Mouse (Mus musculus) layer of hippocampus, adult 11-12 months (tissue): ENCODE measurements around the gene Scrt2.
"Not testable (repeated sequence)": the region's sequence is repeated elsewhere in the genome, so short reads cannot be mapped to it uniquely, and the experiment has no call there.

ENCODE experiments used
- DNase-seq: peaks from one replicate; pipeline ENCODE4 v3.0.0; 2022; ENCODE audit warnings: low spot score

Scrt2 gene

DNA sequence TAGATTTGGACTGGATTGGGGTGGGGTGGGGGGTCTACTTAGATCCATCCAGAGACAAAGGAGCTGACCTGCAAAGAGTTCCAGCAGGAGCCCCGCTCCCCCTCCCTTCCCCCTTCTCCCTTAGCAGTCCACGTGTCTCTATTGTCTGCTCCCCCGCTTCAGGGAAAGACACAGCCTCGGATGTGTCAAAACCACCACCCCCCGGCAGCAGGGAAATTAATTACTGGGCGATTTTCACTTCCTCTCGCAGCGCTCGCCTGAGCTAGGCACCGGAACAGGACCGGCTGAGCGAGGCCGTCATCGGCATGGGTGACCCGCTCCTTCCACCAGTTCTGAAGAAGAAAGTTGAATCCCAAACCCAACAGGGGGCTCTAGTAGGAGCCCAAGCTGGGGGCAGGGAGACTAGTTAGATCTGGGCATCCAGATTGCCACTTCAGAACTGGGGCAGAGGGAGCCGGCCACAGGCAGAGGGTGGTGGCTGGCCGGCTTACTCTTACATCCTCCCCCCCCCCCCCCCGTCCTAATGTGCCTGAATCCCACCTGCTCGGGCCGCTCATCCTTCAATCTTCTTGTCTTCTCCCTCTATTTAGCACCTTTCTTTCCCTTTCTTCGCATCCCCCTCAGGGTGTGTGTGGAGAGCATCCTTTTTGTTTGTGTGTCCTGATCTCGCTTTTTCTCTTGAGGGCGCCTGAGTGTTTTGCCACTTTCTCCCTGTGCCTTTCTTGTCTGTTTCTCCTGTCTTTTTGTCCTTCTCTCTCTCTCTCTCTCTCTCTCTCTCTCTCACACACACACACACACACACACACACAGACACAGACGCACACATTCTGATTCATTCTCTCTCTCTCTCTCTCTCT lies at the start of gene Scrt2:
TSS of gene Scrt2 (plus strand) at position 845 of the 857 bp plus-strand sequence.
- no peak for DNase-seq

DNA sequence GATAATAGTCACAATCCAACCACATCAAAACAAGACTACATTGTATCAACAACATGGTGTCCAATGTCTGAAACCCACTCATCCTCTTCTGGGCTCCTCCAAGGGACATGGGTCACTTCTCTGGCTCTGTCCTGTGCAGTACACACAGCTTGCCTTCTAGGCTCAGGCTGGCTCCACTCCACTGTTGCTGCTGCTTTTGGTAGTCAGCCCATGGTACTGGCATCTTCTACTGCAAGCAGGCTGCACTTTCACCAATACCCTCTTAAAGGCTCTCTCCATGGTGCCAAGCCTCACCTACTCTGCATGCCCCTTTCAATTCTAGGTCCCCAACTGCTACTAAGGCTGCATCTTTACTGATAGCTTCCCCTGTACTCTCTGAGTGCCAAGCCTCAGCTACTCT lies 41.2 kb upstream of the Scrt2 start:
- DNase-seq, result no peak

DNA sequence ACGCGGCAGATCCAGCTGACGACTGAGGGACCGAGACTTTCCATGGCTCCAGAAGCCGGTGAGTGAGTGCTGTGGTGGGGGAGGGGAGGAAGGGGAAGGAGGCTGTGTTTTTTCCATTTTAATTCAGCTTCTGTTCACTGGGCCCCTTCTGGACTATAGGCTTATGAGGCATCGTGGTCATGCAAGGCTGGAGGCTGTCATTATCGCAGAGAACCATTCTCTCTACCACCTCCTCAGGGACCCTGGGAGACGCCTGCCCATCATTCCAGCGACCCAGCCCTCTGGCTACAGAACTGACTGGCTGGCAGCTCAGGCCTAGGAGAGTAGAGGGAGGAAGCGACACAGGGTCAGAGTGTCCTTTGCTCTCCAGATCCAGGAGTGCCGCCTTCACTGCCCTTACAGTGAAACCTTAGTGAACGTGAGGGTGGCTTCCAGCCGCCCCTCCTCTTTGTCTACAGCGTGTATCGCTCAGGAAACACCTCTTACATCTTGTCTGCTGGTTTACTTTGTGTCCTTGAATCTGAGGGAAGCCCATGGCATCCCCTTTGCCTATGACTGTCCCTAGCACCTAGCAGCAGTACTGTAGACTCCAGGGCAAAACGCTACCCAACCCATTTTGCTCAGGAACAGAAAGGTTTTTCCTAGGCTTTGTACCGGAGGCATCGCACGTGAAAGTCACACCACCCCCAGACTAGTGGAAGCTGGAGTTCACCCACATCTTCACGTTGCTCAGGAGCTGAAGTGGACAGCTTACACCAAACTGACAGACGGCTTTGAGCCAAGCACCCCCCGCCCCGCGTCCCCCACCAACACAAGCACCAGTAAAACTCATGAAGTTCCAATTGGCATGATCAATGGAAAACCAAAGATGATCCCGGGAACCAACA lies 34.0 kb upstream of the Scrt2 start:
- DNase-seq, result no peak

DNA sequence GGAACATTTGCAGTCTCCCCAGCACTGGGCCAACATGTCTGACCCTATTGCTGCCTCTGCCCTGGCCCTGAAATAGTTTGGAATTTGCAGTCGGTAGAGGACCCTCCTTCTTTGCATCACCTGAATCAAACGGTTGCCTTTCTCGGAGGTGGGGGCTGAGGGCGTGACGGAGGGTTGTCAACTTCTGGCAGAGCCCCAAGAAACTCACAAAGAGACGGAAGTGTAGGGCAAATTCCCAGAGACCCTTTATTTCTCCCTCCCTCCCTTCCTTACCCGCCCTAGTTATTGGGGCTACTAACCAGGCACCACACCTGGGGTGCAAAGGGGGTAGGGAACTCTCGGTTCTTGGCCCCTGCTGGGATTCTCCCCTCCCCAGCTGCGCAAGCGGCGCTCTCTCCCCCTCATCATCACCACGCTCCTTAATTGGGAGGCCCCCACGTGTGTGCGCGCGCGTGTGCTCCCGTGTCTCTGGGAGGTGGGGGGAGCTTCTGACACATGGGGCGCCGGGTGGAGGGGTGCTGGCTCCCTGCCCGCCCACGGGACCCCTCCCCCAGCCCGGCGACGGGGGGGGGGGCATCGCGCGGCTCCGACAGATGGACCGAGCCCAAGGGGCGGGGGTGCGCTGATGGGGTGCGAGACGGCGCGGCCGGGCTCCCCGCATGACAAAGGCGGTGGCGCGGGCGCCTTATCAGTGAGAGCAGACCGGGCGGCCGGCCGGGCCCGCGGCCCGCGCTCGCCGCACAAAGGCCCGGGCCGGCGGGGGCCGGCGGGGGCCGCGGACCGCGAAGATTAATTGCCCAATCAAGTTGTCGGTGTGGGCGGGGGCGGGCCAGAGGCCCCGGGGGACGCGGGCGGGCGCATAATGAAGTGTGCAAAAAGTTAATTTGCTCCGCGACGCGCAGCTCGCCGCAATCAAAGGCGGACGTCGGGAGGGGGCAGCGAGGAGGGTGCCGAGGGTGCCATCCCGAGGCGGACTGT lies 33.0 kb upstream of the Scrt2 start:
- DNase-seq, result no peak

- DNase-seq, result no peak
Observed at GRCm38 (mm10) chr2:152048981-152049441, 32.3 kb upstream of the Scrt2 start.

- DNase-seq, result no peak
Observed at GRCm38 (mm10) chr2:152049611-152050270, 31.6 kb upstream of the Scrt2 start.

DNA sequence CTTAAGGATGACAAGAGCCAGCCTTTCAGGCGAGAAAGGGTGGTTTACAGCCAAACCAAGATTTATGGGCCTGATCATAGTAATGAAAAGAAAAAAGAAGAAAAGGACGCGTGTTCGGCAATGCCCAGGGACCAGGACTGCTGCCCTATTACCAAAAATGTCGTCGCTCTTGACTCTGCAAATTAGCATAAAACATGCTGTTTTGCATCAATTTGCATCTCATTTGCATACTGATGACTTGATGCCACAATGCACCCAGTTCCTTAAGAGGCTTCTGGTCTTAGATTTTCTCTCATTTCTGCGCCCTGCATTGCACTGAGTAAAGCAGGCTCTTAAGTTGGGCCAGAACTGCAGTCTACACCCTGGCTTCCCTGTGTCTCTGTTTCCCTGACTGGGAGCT lies 31.0 kb upstream of the Scrt2 start:
- no peak for DNase-seq

- no peak for DNase-seq
Observed at GRCm38 (mm10) chr2:152051985-152052384, 29.3 kb upstream of the Scrt2 start.

- no peak for DNase-seq
Observed at GRCm38 (mm10) chr2:152055406-152055805, 25.9 kb upstream of the Scrt2 start.

- DNase-seq, result no peak
Observed at GRCm38 (mm10) chr2:152056368-152057251, 24.7 kb upstream of the Scrt2 start.

DNA sequence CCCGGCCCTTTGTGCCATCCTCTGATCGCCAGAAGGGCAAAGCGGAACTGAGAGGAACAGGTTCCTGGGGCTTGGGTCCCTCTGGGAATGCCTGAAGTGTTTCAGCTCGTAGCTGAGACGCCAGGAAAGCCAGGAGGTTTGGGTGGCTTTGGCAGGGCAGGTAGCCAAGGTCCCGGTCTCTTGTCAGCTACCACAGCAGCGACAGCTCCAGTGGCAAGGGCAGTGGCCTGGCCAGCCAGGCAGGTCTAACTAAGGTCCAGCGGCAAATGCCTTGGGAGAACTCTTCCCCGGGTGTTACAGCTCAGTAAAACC lies 24.1 kb upstream of the Scrt2 start:
- no peak for DNase-seq

DNA sequence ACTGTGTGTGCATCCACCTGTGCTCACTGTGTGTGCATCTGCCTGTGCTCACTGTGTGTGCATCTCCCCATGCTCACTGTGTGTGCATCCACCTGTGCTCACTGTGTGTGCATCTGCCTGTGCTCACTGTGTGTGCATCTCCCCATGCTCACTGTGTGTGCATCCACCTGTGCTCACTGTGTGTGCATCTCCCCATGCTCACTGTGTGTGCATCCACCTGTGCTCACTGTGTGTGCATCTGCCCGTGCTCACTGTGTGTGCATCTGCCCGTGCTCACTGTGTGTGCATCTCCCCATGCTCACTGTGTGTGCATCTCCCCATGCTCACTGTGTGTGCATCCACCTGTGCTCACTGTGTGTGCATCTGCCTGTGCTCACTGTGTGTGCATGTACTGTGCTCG lies 18.5 kb upstream of the Scrt2 start:
- DNase-seq, result not testable (repeated sequence)

DNA sequence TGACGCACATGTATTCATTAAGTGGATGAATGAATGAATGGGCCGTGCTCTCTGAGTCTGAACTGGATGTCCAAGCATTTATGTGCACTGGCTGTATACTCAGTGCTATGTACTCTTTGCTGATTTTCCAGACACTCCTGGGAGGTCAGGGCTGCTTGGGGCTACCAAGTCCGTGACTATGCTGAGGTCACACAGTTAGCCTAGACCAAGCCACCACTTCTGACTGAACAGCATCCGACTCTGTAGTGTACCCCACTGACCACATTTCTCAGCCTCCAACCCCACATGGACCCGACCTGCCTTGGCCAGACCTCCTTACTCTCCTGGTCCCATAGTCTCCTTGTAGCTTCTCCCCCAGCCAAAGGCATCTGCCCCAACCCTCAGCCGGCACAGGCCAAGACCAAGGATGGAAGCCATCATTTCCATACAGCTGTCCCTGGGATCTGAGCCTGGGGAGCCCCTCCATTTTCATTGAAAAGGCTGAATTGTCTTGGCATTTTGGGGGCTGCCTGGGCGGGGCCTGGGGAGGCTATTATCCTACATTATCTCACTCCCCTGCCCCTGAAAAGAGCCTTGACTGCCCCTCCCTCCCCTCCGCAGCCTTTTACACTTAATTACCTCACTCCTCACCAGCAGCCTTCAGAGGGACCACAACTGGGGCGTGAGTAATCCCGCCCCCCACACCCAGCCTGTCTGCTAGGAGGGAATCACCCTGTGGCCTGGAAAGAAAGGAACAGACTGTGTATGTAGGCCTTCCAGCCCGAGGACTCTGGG lies 12.5 kb upstream of the Scrt2 start:
- no peak for DNase-seq

- DNase-seq, result no peak
Observed at GRCm38 (mm10) chr2:152069434-152069786, 11.9 kb upstream of the Scrt2 start.

GRCm38 (mm10) chr2:152069941-152070340 lies 11.4 kb upstream of the Scrt2 start:
- no peak for DNase-seq

GRCm38 (mm10) chr2:152074521-152074920 lies 6.8 kb upstream of the Scrt2 start:
- no peak for DNase-seq

DNA sequence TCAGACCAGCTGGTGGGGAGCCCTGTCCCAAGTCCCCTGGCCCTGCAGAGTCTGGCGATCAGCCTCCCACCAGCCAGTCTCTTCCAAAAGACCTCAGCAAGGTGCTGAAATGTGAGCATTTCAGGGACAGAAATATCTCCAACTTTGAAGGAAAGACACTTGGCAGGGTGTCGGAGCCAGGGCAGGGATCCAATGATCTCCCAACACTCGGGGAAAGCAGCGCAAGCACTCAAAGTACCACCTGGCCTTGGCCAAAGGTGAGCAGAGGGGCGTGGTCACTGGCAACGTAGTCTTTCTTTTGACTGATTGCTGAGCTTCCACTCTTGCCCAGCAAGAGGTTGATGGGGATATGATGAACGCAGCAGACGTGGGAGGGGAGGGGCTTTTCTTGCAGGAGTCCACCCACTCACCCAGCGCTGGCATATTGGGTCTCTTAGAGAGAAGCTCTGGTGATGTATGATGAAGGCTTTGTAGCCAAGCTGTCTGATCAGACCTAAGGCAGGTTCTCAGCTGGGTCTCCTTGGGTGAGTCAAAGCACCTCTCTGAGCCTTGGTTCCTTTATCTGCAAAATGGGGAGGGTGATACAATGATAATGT lies 5.9 kb upstream of the Scrt2 start:
- DNase-seq, result no peak

GRCm38 (mm10) chr2:152077337-152077736 lies 4.0 kb upstream of the Scrt2 start:
- no peak for DNase-seq
